Mouse (Mus musculus) ovary, postnatal 10 days (tissue): ENCODE measurements around the gene Pdk3.

ENCODE experiments used
- DNase-seq: peaks from one replicate; pipeline ENCODE4 v3.0.0; 2022; ENCODE audit warnings: low spot score

Pdk3 gene

GRCm38 (mm10) chrX:93831561-93832336 lies at the start of gene Pdk3:
Gene Pdk3 (minus strand): TSS chrX:93832201.
- DNase-seq = peak; percentile 24

GRCm38 (mm10) chrX:93877634-93878016 lies 45.6 kb upstream of the Pdk3 start:
- DNase-seq = no peak

DNA sequence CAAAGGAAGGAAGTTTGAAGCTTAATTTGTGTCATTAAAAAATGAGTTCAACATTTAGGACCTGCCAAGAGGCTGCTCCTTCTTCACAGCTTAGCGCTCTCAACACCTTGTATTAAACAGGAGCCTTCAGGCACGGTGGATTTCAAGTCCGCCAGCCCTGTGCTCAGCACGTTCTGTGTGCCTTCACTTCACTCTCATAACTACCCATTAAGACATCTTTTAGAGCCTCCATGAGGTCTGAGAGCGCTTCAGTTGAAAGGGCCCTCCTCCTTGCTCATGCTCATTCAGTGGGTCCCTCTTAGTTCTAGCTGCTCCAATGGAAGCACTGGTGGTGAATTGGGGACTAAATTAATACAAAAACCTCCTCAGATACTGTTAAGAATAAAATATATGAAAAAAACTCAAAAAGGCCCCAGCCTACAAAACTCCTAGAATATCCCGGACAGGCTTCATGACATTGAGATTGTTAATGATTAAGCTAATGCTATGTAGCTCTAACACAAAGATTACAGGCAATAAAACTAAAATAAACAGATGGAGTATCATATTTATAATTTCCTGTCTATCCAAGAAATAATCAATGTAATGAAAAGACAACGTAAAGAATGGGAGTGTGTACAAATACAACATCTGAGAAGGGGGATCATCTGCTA lies 45.1 kb upstream of the Pdk3 start:
- DNase-seq = no peak

DNA sequence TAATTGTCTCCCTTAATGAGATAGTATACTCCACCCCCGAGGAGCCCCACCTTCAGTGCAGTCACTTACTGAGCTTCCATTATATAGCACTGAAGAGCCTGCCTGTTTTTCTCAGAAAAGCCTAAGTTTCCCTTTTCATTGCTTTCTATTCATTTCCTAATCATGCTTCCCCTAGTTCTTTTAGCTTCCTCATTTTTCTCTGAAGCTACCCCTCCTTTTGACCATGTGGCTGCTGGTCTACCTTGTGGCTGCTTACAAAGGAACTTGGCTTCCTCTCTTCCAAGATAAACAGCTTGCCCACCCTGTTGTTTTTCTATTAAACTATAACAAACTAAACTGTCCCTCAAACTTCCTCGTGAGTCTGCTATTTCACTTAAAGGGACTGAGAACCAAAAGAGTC lies 31.4 kb upstream of the Pdk3 start:
- no peak for DNase-seq

GRCm38 (mm10) chrX:93862525-93863086 lies 30.6 kb upstream of the Pdk3 start:
- no peak for DNase-seq

DNA sequence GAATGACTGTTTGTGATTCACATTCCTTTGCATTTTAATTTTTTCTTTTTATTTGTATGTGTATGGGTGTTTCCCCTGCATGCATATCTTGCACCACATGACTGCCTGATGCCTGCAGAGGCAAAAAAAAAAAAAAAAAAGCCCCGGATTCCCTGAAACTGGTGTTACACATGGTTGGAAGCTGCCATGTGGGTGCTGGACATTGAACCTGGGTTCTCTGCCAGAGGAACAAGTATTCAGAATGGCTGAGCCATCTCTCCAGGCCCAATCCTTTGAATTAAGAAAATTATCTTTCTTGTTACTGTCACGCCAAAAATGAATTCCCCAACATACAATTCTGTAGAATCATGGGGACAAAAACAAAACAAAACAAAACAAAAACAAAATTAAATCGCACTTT lies 25.8 kb upstream of the Pdk3 start:
- DNase-seq = no peak

DNA sequence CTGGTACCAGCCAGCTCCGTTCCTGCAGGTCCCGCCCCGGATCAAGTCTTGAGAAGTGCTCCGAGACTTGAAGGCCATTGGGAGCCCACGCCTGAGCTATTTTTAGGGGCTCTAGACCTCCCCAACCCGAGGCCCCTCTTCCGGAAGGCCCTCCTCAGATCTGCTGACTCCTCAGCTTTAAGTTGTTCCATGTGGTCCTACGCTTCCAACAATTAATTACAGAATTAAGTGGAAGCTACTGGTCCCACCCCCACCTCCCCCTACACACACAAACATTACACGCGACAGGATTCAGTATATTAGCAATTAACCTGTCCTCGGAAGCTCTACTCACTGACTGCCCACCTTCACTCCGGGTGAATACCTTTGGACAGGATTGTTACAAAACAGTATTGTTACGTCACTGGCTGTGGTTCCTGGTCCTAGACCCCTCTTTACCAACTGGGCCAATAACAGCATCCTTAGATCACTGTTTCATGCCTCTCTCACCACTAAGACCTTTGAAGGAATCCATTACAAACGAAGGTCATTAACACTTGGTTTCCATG lies 410 bp upstream of the Pdk3 start:
- DNase-seq = no peak

DNA sequence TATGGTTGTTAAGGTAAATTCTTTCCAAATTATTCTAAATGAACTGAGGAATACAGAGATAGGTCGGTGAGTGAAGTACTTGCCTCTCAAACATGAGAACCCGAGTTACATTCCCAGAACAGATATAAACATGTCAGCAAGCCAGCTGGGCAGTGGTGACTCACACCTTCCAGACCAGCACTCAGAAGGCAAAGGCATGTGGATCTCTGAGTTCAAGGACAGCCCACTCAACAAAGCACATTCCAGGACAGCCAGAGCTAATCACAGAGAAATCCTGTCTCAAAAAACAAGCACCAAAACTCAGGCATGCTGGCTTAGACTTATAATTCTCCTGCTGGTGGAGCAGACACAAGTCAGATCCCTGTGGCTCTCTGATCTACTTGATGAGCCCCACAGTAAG lies 6.2 kb downstream of the Pdk3 start:
- no peak for DNase-seq

DNA sequence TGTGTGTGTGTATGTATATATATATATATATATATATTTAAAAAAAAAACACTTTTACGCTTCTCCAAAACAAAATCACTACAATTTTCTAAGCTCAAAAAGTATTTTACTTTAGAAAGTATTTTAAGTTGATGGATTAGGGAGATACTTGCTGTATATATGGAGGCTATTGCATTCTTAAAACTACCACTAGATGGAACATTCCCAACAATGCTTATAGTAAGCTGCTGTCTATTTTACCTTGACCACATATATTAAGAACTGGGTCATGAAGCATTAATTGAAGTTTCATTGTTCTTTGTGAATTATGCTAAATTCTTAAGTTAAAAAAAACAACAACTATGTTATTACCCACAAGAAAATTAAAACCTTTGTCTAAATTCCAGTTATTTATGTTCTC lies 24.0 kb downstream of the Pdk3 start:
- DNase-seq = no peak

GRCm38 (mm10) chrX:93793168-93793567 lies 38.8 kb downstream of the Pdk3 start:
- no peak for DNase-seq

GRCm38 (mm10) chrX:93789562-93789961 lies 42.4 kb downstream of the Pdk3 start:
- DNase-seq = no peak

GRCm38 (mm10) chrX:93760770-93761169 lies 71.2 kb downstream of the Pdk3 start:
- DNase-seq = no peak

DNA sequence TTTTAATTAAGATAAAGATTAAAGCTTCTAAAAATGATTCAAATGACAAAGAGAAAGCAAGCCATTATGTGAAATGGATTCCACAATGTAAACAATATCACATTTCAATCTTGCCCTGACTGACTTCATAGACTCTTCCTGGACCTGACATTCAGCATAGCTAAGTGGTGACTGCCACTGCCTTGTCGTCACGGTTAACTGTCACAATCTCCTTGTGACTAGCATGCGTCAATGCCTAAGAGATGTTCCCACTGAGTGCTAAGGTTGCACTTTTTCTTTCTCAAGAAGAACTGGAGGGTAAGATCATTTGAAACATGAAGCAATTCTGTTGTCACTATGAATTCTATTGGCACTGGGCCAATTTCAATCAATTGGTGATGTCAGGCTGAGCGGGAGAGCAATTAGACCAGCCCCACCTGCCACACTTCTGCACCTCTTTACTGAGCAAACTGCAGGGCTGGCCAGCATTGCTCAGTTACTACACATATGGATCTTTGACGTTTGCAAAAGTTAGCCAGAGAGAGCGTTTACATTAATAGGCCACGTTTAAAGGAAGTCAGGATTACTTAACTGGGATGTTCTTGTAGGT lies 75.0 kb downstream of the Pdk3 start:
- DNase-seq = no peak

DNA sequence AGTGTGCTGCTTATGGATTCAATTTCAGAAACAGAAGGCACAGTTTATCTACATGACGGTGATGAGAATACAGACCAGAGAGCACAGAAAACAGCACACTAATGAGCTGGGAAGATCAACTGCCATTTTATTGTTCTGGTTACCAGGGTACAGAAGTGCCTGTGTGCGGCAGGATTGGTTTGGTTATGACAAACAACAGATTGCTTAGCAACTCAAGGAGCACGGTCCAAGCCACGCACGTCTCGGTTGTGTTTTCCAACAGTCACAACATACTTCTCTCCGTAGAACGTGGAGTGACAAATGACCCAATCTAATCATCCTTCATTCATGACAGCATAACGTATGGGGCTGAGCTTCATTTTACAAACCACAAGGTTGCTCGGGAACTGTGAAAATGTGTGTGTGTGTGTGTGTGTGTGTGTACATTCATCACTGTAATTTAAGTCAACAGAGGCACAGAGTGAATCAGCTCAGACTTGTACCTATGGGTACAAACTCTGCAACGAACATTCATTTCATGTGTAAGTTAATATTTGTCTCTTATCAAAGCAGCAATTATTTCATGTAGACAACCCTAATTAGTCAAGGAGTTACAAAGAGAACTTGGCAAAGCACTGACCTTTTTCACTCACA lies 76.7 kb downstream of the Pdk3 start:
- DNase-seq = no peak

- DNase-seq = no peak
These were observed 81.4 kb downstream of the Pdk3 start for GRCm38 (mm10) chrX:93750566-93750965.

- DNase-seq = no peak
These were observed 82.8 kb downstream of the Pdk3 start for GRCm38 (mm10) chrX:93749165-93749564.

GRCm38 (mm10) chrX:93732975-93733748 lies 98.8 kb downstream of the Pdk3 start:
- DNase-seq = no peak

DNA sequence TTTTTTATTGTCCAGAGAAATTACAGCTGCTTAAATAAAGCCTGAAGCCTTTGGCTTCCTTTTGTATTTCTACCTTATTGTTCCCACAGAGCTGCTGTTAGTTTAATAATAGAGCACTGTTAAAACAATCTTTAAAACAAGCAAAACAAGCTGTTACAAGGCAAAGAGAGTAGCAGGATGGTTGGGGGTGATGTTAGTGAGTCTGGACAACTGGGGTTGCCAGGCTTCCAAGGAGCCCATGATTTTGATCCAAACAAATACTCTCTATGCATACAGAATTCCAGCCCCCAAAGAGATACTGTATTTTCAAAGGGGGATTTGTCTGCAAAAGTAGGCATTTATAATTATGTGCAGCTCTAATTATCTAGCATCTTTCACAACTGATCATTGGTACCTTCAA lies 99.6 kb downstream of the Pdk3 start:
- no peak for DNase-seq

DNA sequence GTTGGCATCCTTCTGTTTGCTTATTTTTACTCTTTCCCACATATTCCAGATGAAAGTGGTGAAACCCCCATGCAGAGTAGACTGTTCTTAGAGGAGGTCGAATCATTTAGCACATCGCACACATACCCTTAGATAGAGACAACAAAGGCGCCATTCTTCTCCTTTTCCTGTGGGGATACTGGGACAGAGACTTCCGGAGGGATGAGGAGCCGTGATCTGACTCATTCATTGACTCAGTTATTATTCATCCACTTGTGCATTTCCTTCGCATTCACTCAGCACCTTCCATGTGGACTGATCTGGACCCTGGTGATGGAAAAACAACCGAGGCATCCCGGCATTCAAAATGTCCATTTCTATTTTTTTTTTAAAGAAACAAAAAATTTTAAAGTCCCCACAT lies 101.1 kb downstream of the Pdk3 start:
- DNase-seq = no peak

- DNase-seq = no peak
These were observed 102.5 kb downstream of the Pdk3 start for GRCm38 (mm10) chrX:93729529-93729928.
